Mouse (Mus musculus) midbrain, postnatal 0 days (tissue): ENCODE results near the gene Rac2. TPM values are rescaled to one million over a fixed set of nuclear protein-coding genes. Genes with fewer than 3 reads are reported as not detected.

Experiments
- ATAC-seq: fragments of 200-750 bp; cut with Nextera tagmentation; 2 replicates; pipeline ENCODE4 v1.8.0; 2017; ENCODE audit warnings: moderate number of reproducible peaks, mild to moderate bottlenecking, moderate TSS enrichment, moderate library complexity; ENCODE audit not compliant: low FRiP score
- DNase-seq: peaks from one replicate; pipeline ENCODE4 v3.0.0-alpha.2; 2015; ENCODE audit warnings: low spot score
- H3K27ac ChIP-seq: fragments of 300-500 bp; sonication (generic); 2 replicates; pipeline ENCODE4 v1.5.1; 2014; ENCODE audit warnings: low read depth, mild to moderate bottlenecking, low read length, mixed read lengths
- H3K27me3 ChIP-seq: fragments of 300-500 bp; sonication (generic); 2 replicates; pipeline ENCODE4 v1.6.1; 2014; ENCODE audit warnings: low read length, control low read depth, mixed read lengths; ENCODE audit not compliant: insufficient read depth
- H3K36me3 ChIP-seq: fragments of 300-500 bp; sonication (generic); 2 replicates; pipeline ENCODE4 v1.6.1; 2014; ENCODE audit warnings: low read length, control low read depth, mixed read lengths; ENCODE audit not compliant: insufficient read depth
- H3K4me1 ChIP-seq: fragments of 300-500 bp; sonication (generic); 2 replicates; pipeline ENCODE4 v1.6.1; 2014; ENCODE audit warnings: mild to moderate bottlenecking, control low read depth, antibody characterized with exemption, low read length, mixed read lengths; ENCODE audit not compliant: insufficient read depth
- H3K4me2 ChIP-seq: fragments of 300-500 bp; sonication (generic); 2 replicates; pipeline ENCODE4 v1.6.1; 2014; ENCODE audit warnings: low read depth, mild to moderate bottlenecking, low read length, mixed read lengths; ENCODE audit not compliant: poor library complexity, severe bottlenecking
- H3K4me3 ChIP-seq: fragments of 300-500 bp; sonication (generic); 2 replicates; pipeline ENCODE4 v1.5.1; 2014; ENCODE audit warnings: low read depth, mild to moderate bottlenecking, low read length, moderate library complexity
- H3K9ac ChIP-seq: fragments of 300-500 bp; sonication (generic); replicated peaks from 2 replicates; pipeline ENCODE4 v1.6.1; 2014; ENCODE audit warnings: mild to moderate bottlenecking, low read length, moderate library complexity, mixed read lengths; ENCODE audit not compliant: poor library complexity, severe bottlenecking
- H3K9me3 ChIP-seq: fragments of 300-500 bp; sonication (generic); 2 replicates; pipeline ENCODE4 v1.6.1; 2016; ENCODE audit warnings: low read length, control low read depth
- CTCF ChIP-seq: IDR thresholded peaks from 2 replicates; pipeline ENCODE4 v1.5.1; 2016; ENCODE audit warnings: antibody characterized with exemption, mild to moderate bottlenecking
- WGBS: fragments of 180-500 bp; shearing (Covaris S2); extraction: QIAGEN DNeasy Blood & Tissue Kit; methylation state at CpG from one replicate; pipeline ENCODE4 v1.1.7; 2014; 5-methylcytosine and 5-hydroxymethylcytosine counted together
- polyA plus RNA-seq: library from polyadenylated mRNA; unstranded; fragments of >200 nt; fragmentation: Nextera tagmentation; extraction: Ambion mirVana; gene quantifications from 2 replicates; pipeline ENCODE4 v1.2.1, GENCODE M21; 2015
- total RNA-seq: library from RNA; depleted of rRNA; stranded (reverse); fragments of >200 nt; gene quantifications from 2 replicates; pipeline ENCODE4 v1.2.3, GENCODE M21; 2014

Rac2 gene
- total and polyA plus RNA-seq, 2 experiments from 2014 or later, result 1.7 to 4.9 TPM

- no peak overlapping the region for H3K9ac ChIP-seq
- no peaks in the 10 kb centered on the region for H3K4me1 ChIP-seq
- no peaks in the 10 kb centered on the region for H3K36me3 ChIP-seq
- H3K4me2 ChIP-seq, result no peak overlapping the region
- H3K27ac ChIP-seq, result no peak overlapping the region
- DNase-seq (no peak), ATAC-seq (no peak)
- no peaks in the 10 kb centered on the region for H3K27me3 ChIP-seq
- no peak overlapping the region for H3K4me3 ChIP-seq
- TF ChIP-seq CTCF, result no peak
- peaks cover 4% of the 10 kb centered on the region; the same call in 1 of the 2 replicates for H3K9me3 ChIP-seq
- 66% methylated on average over 10 of the region's 10 CpGs for WGBS
Observed at GRCm38 (mm10) chr15:78557693-78558535, 14.7 kb downstream of the Rac2 start.

GRCm38 (mm10) chr15:78554545-78555313 is 17.9 kb downstream of the Rac2 start:
- Histone ChIP-seq H3K4me1 (no peaks in the 10 kb centered on the region), H3K36me3 (no peaks in the 10 kb centered on the region), H3K4me3 (no peak overlapping the region), H3K9me3 (peaks cover 9% of the 10 kb centered on the region; the same call in 1 of the 2 replicates), H3K4me2 (no peak overlapping the region), H3K9ac (no peak overlapping the region), H3K27me3 (no peaks in the 10 kb centered on the region), H3K27ac (no peak overlapping the region)
- WGBS, result 69% methylated on average over 25 of the region's 25 CpGs
- ATAC-seq (no peak), DNase-seq (no peak)
- TF ChIP-seq CTCF, result 0 out of 2 replicates have a peak, but pooled peaks have one; percentile 26

- no peak for TF ChIP-seq CTCF
- WGBS, result 77% methylated on average over 4 of the region's 4 CpGs
- no peak for ATAC-seq
Observed at GRCm38 (mm10) chr15:78549189-78549734, 23.3 kb downstream of the Rac2 start.

GRCm38 (mm10) chr15:78548711-78549110 is 23.9 kb downstream of the Rac2 start:
- Histone ChIP-seq H3K9me3 (peaks cover 9% of the 10 kb centered on the region; the same call in 1 of the 2 replicates), H3K4me2 (no peak overlapping the region), H3K27me3 (no peaks in the 10 kb centered on the region), H3K27ac (no peak overlapping the region), H3K9ac (no peak overlapping the region), H3K4me1 (0 out of 2 replicates have a peak, but pooled peaks cover 4% of the 10 kb centered on the region), H3K4me3 (no peak overlapping the region), H3K36me3 (no peaks in the 10 kb centered on the region)
- WGBS, result 73% methylated on average over 8 of the region's 8 CpGs
- TF ChIP-seq CTCF, result no peak
- ATAC-seq, result no peak
- no peak for DNase-seq

More at GRCm38 (mm10) chr15:78549189-78549734, 23.3 kb downstream of the Rac2 start:
- Histone ChIP-seq H3K9ac (no peak overlapping the region), H3K36me3 (no peaks in the 10 kb centered on the region), H3K4me1 (0 out of 2 replicates have a peak, but pooled peaks cover 4% of the 10 kb centered on the region), H3K9me3 (peaks cover 9% of the 10 kb centered on the region; the same call in 1 of the 2 replicates), H3K27ac (no peak overlapping the region), H3K4me3 (no peak overlapping the region), H3K4me2 (no peak overlapping the region), H3K27me3 (no peaks in the 10 kb centered on the region)
- no peak for DNase-seq

- Histone ChIP-seq H3K4me2 (no peak overlapping the region), H3K9ac (0 out of 2 replicates have a peak overlapping the region, but pooled peaks have one; percentile 29), H3K9me3 (peaks cover 9% of the 10 kb centered on the region; the same call in 1 of the 2 replicates), H3K36me3 (no peaks in the 10 kb centered on the region), H3K4me1 (0 out of 2 replicates have a peak, but pooled peaks cover 4% of the 10 kb centered on the region), H3K27ac (no peak overlapping the region), H3K4me3 (no peak overlapping the region), H3K27me3 (no peaks in the 10 kb centered on the region)
- 43% methylated on average over 3 of the region's 3 CpGs for WGBS
- TF ChIP-seq CTCF, result no peak
- ATAC-seq (no peak), DNase-seq (no peak)
Observed at GRCm38 (mm10) chr15:78548336-78548665, 24.3 kb downstream of the Rac2 start.
